Mouse (Mus musculus): ENCODE measurements at regions not wholly inside any gene's neighbourhood (a gene's known extent, or its start where the extent isn't known, plus 50 kb on each side); places are given as distances from the start of the nearest gene placed in this dataset.

- no peak for DNase-seq
These were observed 209.7 kb upstream of the Etaa1 start for GRCm38 (mm10) chr11:18163156-18164024.

DNA sequence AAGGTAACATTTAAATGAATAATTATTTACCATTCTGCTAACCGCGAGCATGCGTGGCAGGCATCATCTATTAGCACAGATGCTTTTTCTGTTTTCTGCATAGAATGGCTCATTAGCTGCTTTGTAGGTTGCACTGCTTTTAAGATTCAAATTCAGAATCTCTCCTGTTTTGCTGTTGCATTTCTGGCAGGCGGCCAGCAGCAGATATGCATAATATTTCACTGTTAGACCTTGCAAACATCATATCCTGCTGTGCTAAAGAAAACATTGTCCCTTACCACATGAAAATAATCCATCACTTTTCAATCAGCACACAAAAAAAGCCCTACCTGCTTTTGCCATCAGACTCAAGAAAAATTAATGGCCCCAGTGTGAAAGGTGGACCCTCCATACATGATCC, 202.8 kb upstream of the Etaa1 start:
- DNase-seq = no peak

DNA sequence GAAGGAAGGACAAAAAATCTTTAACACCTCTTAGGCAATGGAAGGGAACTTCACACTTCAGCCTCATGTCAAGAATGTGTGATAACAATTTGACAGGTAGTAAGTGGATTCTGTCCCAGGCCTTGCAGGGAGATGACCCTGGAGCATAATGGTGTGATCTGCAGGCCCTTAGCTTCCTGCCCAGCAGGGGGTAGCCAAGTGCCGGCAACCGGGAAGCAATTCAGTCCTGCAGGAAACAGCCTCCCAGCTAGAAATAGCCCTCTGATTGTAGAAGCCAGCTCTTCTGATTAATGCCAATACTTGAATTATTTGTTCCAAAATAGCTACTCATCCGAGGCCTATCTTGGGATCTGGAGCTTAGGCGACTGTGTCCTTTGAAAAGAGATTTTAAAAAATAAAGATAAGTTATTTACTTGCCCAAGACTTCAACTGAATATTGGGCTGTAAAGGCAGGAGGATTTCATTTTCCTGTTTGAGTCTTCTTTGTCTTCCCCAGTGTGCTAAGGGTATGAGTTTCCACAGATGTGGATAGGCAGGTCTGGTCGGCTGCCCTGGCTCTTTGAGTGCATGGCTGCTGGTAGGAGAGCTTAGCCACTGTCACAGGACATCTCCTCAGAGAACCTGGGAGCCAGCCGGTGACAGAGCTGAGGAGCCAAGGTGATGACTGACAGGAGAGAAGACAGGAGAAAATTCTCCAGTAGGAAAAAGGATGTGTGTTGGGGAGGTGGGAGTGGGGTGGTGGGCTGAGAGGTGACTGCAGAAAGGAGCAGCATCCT, 198.3 kb upstream of the Etaa1 start:
- peak; percentile 4 for DNase-seq

DNA sequence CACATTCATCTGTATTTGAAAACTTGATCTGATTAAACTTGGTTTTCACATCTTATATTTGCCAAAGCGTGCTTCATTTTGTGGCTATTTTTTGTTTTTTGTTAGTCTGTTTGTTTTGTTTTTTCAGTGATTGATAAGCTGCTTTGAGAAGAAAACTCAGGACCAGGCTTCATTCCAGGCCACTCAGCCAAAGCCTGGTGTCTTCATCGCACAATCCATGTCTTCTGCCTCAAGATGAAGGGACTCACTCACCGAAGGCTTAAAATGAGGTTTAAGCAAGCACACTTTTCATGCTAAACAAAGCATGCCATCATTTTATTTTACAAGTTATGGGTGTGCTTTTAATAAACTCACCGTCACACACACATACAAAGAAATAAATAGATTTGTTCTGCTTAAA, 197.7 kb upstream of the Etaa1 start:
- no peak for DNase-seq

DNA sequence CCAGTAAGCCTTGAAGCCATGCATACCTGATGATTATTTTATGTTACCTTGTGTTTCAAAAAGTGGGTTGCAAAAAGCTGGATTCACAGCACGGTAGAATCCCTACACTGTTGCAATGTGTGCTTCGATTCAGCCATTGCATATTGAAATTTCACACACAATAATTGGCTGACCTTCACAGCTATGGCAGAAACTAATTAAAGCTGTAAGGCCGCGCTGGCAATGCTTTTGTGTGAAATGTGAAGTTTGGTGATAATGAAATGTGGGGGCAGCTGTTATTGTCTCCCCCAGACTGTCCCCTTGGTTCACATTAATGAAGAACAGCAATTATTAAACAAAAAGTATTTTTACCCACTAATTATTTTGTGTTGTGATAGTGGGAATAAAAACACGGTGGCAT, 173.8 kb upstream of the Etaa1 start:
- DNase-seq = no peak

DNA sequence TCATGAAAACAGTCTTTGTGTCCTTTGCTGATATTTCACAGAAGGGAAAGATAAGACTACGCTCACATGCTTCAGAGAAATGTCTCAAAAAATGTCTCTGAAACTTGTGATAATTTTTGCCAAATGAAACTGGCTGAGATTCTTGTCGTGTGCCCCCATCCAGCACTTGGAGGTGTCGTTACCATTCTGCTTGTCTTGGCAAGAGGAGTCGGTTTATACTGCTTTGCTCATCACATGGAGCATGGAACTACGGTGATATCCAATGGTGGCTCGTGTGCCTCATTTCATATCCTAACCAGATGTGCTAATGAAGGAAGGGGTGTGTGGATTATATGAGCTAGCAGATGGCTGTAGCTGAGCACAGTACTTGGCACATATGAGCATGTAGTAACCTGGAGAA, 169.4 kb upstream of the Etaa1 start:
- DNase-seq = no peak

GRCm38 (mm10) chr11:18122616-18123015, 168.9 kb upstream of the Etaa1 start:
- DNase-seq = no peak

- no peak for DNase-seq
These were observed 162.2 kb upstream of the Etaa1 start for GRCm38 (mm10) chr11:18115693-18116450.

DNA sequence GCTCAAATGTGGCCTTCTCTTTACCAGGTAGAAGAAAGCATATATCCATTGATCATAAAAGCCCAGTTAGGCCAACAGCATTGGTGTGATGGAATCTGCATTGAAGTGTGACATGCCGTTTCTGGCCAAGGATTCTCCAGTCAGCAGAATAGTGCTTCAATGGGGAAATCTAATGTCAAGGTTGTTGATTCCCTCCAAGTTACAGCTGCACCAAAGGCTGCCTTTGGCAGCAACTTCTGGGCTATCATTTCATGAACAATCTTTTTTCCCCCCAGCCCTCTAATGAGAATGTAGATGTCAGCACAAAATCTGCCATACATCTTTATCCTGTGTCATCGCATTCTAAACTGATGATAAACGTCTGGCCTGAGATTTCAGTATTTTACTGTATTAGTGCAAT, 149.2 kb upstream of the Etaa1 start:
- no peak for DNase-seq

DNA sequence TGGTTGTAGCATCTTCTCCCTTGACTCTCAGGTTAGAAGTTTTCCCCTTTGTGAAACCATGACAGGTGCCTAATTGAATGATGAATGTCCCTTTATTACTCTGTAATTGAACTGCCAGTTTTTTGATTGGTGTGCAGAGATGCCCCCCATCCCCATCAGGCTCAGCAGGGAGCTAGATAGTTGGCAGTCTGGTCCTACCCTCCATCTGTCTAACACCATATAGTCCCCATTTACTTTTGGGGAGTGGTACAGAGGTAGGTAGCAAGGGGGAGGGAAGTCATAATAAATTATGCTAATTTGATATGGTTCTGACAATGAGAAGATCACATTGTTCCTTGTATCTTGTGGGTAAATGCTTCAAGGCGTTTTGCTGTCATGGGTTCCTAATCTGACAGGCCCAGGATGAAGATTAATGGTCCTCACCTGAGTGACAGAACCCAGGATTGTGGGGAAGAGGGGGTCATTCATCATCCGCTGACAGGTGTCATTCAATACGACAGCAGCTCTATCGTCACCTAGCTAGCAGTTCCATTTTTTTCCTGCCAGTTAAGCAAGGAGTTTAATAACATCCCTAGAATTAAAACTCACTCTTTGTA, 122.3 kb upstream of the Etaa1 start:
- DNase-seq = no peak

- DNase-seq = no peak
These were observed 117.1 kb upstream of the Etaa1 start for GRCm38 (mm10) chr11:18070586-18071306.

- no peak for DNase-seq
These were observed 116.3 kb upstream of the Etaa1 start for GRCm38 (mm10) chr11:18070032-18070374.

GRCm38 (mm10) chr11:18069348-18070031, 115.8 kb upstream of the Etaa1 start:
- no peak for DNase-seq

DNA sequence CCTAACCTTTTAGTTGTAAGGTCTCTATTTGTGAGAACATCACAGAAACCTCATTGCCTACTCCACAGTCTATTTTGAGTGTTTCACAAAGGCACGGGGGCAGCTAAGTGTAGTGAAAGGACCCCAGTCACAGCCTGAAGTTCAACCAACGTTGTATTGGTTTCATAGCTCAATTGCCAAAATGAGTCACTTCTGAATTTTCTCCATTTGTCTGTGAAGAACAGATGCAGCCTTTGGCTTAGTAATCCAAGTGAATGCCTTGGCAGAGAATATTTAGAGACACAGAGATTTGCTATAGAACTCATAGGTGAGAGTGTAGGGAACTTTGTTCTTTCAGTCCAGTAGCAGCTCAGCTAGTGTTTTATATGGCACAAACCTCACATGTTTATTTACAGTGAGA, 114.4 kb upstream of the Etaa1 start:
- no peak for DNase-seq

- no peak for DNase-seq
These were observed 114.0 kb upstream of the Etaa1 start for GRCm38 (mm10) chr11:18067676-18068075.

GRCm38 (mm10) chr11:18041589-18041988, 87.9 kb upstream of the Etaa1 start:
- DNase-seq = no peak

- no peak for DNase-seq
These were observed 77.4 kb upstream of the Etaa1 start for GRCm38 (mm10) chr11:18031049-18031448.

GRCm38 (mm10) chr11:18022065-18022464, 68.4 kb upstream of the Etaa1 start:
- no peak for DNase-seq

DNA sequence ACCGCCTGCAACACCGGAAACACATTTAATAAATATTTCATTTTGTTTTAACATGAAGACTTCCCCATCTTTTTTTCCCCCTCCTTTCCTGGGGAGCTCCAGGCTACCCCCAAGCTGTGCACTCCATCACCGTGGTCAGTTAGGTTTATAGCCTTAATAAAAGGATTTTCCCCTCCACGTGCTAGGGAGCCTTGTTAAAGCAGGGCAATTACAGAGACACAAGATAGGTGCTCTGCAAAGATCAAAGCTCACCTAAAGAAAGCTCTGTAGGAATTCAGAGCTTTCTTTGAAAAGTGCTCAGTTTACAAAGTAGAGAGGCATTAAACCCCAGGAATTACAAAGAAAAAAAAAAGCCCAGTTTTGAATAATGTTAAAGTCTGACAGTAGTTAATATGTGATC, 61.6 kb upstream of the Etaa1 start:
- DNase-seq = no peak

- no peak for DNase-seq
These were observed 60.9 kb upstream of the Etaa1 start for GRCm38 (mm10) chr11:18014610-18015009.

DNA sequence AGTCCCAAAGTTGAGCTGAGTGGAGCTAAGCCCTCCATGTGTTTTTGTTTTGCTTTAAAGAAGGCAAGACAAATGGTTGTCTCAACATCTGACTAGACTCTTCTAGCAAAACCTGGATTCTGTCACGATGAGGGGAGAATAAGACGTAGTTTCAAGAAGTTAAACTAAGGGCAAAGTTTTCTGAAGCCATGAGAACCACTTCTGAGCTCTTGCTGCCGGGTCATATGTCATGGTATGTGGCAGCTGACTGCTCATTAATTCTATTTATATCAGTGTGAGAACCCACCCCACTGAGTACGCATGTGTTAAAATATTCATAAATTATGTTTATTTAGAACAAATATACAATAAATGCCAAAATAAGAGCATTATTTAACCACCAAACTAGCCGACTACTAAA, 58.4 kb upstream of the Etaa1 start:
- DNase-seq = no peak

Data from thymus, postnatal 25 days (tissue).